Mouse (Mus musculus) ES-Bruce4 (cell line): ENCODE measurements around the gene Snx3. TPM values are rescaled to one million over a fixed set of nuclear protein-coding genes. Genes with fewer than 3 reads are reported as not detected.

Source experiments
- H3K27ac ChIP-seq: 2 replicates; pipeline ENCODE4 v1.5.1; 2012; ENCODE audit warnings: low read length, inconsistent platforms; ENCODE audit not compliant: insufficient read depth
- H3K27me3 ChIP-seq: 2 replicates; pipeline ENCODE4 v1.6.1; 2012; ENCODE audit warnings: mild to moderate bottlenecking, low read length, inconsistent platforms; ENCODE audit not compliant: control insufficient read depth, poor library complexity, insufficient read depth, severe bottlenecking
- H3K36me3 ChIP-seq: 2 replicates; pipeline ENCODE4 v1.6.1; 2012; ENCODE audit warnings: inconsistent platforms, mild to moderate bottlenecking, low read length, moderate library complexity; ENCODE audit not compliant: control insufficient read depth, poor library complexity, insufficient read depth, severe bottlenecking
- H3K4me1 ChIP-seq: one replicate; pipeline ENCODE4 v1.8.1; 2011; ENCODE audit warnings: low read length; ENCODE audit not compliant: control insufficient read depth, insufficient read depth
- H3K4me3 ChIP-seq: 2 replicates; pipeline ENCODE4 v1.5.1; 2011; ENCODE audit warnings: low read depth, mild to moderate bottlenecking, low read length
- H3K9ac ChIP-seq: 2 replicates; pipeline ENCODE4 v1.6.1; 2012; ENCODE audit warnings: low read depth, mild to moderate bottlenecking, inconsistent platforms; ENCODE audit not compliant: poor library complexity, severe bottlenecking
- H3K9me3 ChIP-seq: replicated peaks from 2 replicates; pipeline ENCODE4 v1.6.1; 2012; ENCODE audit warnings: mild to moderate bottlenecking, low read length, inconsistent platforms; ENCODE audit not compliant: control insufficient read depth, poor library complexity, insufficient read depth, severe bottlenecking
- CTCF ChIP-seq: IDR thresholded peaks from one replicate; pipeline ENCODE4 v1.8.1; 2011; ENCODE audit warnings: low read depth, low read length
- EP300 ChIP-seq: IDR thresholded peaks from 2 replicates; pipeline ENCODE4 v1.6.1; 2011; ENCODE audit warnings: low read depth, low read length; ENCODE audit not compliant: insufficient read depth
- POLR2A ChIP-seq: IDR thresholded peaks from one replicate; pipeline ENCODE4 v1.8.1; 2011; ENCODE audit warnings: low read length; ENCODE audit not compliant: insufficient read depth
- polyA plus RNA-seq: library from polyadenylated mRNA; stranded (reverse); fragments of >200 nt; gene quantifications from 2 replicates; pipeline ENCODE4 v1.2.4, GENCODE M21; 2011; ENCODE audit warnings: low read depth; ENCODE audit not compliant: missing spikeins, insufficient read depth, insufficient read length

The Snx3 gene
- polyA plus RNA-seq, 1 experiment, result 190 TPM

DNA sequence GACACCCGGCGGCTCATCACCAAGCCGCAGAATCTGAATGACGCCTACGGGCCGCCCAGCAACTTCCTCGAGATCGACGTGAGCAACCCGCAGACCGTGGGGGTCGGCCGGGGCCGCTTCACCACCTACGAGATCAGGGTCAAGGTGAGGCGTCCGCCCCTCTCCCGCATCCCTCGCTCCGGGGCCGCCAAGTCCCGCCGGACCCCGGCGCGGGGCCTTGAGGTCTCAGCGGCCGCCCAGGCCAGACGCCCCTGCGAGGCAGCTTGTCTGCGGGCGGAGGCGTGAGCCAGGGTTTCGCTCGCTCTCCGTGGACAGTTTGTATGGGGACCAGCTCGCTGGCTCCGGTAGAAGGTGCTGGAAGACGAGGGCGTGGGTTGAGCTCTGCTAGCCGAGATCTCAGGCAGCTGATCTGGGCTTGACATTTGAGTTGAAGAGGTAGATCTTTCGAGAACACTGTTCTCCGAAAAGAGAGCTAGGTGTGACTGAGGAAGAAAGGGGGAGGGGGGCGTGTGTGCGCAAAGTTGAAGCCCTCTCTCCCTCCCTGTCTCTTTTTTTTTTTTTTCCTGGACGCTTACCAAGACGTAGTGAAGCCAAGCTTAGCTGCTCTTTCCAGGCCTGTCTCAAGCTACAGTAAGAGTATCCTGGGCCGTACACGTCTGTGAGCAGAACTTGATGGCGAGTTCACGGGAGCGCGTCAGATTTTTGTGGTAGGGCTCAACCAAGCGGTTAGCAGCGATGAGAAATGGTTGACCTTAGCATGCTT is 700 bp downstream of the Snx3 start:
- Histone ChIP-seq H3K4me3 (peak overlapping the region; percentile 85), H3K27me3 (no peaks in the 10 kb centered on the region), H3K9me3 (no peaks in the 10 kb centered on the region), H3K4me1 (no peaks in the 10 kb centered on the region), H3K27ac (peak overlapping the region; percentile 71), H3K36me3 (peaks cover 5% of the 10 kb centered on the region), H3K9ac (peak overlapping the region; percentile 95)
- TF ChIP-seq CTCF (no peak), POLR2A (no peak), EP300 (no peak)

DNA sequence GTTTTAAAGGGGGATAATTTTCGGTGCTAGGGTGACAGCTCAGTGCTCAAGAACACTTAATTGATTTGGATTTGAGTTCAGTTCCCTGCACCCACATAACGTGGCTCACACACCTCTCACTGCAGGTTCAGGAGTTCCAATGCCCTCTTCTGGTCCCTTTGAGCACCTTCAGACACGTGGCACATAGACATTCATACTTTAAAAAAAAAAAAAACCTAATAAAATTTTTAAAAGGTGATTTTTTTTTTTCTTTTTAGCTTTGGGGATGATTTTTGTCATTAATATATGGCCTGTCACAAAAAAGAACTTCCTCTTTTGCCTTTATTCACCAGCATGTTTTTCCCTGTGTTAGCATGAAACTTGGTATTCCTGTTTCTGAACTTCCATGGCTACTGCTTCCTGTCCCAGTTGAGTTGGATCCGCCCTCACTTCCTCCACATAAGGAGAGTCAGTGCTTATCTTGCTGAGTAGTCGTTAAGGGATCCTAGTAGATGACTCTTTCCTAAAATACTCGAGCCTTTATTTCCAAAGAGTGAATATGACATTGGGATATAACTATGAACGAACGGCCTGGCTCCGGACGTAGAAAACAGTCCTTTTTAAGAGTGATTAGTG is 2.4 kb downstream of the Snx3 start:
- Histone ChIP-seq H3K27ac (no peak overlapping the region), H3K4me1 (no peaks in the 10 kb centered on the region), H3K9ac (peak overlapping the region; percentile 36; the same call in 1 of the 2 replicates), H3K27me3 (no peaks in the 10 kb centered on the region), H3K9me3 (no peaks in the 10 kb centered on the region), H3K36me3 (peaks cover 15% of the 10 kb centered on the region), H3K4me3 (no peak overlapping the region)
- no peak for TF ChIP-seq CTCF

DNA sequence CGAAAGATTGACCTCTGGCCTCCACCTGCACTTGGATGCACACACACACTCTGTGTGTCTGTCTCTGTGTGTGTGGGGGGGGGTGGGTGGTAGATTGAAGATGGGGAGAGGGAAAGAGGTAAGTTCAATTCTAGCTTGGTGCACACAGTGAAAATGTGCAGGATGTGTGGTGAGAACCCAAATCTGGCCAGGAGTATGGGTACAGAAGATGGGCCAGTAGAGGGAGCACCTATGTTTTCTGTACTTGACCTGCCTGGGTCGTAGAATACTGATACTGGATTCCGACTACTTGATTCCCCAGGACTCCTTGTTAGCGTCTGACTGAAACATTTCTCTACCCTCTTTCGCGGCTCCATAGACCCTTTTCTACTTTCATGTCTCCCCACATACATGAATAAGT is 8.3 kb downstream of the Snx3 start:
- Histone ChIP-seq H3K36me3 (peaks cover 19% of the 10 kb centered on the region), H3K4me1 (no peaks in the 10 kb centered on the region), H3K27me3 (no peaks in the 10 kb centered on the region), H3K9ac (no peak overlapping the region), H3K27ac (no peak overlapping the region), H3K4me3 (no peak overlapping the region), H3K9me3 (peaks cover 11% of the 10 kb centered on the region)
- no peak for TF ChIP-seq CTCF
- no peak for TF ChIP-seq POLR2A
- TF ChIP-seq EP300, result no peak

DNA sequence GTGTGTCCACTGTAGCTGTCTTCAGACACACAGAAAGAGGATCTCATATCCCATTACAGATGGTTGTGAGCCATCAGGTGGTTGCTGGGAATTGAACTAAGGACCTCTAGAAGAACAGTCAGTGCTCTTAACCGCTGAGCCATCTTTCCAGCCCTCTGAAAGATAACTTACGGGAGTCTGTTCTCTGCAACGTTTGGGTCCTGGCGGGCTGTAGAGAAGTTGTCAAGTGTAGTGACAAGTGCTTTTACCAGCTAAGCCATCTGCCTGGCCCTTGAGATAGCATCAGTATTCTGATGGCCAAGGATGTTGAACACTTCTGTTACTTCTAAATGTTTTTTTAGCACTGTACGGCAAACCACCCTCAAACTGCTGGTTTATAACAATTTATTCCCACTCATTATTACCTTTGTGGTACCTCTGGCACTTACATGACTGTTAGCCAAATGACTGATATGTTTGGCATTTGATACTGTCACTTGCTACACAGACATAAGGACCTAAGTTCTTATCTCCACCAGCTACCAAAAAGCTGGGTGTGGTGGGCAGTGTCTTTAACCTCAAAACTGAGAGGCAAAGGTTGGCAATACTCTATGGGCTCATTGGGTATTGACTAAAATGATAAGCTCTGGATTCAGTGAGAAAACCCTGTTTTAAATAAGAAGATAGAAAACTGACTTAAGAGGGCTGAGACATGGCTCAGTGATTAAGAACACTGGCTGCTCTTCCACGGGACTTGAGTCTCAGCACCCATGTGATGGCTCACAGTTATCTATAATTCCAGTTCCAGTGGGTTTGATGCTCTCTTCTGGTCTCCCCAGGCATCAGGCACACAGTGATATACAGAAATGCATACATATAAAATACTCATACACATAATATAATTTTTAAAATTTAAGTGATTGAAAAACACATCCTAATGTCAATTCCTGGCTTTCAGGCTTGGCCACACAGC is 9.6 kb downstream of the Snx3 start:
- TF ChIP-seq CTCF, result no peak
- TF ChIP-seq EP300, result no peak
- no peak for TF ChIP-seq POLR2A
- peaks cover 19% of the 10 kb centered on the region for H3K36me3 ChIP-seq
- no peaks in the 10 kb centered on the region for H3K4me1 ChIP-seq
- H3K27ac ChIP-seq, result no peak overlapping the region
- no peak overlapping the region for H3K9ac ChIP-seq
- H3K4me3 ChIP-seq, result no peak overlapping the region
- H3K9me3 ChIP-seq, result peaks cover 14% of the 10 kb centered on the region
- no peaks in the 10 kb centered on the region for H3K27me3 ChIP-seq

DNA sequence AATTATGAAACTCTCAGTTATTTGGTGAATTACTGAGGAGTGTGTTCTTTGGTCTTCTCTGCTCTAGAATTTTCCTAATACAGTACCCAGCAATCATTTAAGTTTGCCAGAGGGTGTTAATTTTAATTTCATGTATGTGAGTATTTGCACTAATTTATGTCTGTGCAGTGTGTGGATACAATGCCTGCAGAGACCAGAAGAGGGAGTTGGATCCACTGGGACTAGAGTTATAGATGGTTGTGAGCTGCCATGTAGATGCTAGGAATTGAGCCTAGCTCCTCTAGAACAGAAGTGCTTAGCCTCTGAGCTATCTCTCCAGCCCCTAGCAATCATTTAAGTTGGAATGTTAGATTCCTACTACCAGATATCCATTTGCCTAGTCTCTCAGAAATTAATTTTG is 12.3 kb downstream of the Snx3 start:
- no peak overlapping the region for H3K4me3 ChIP-seq
- TF ChIP-seq CTCF (no peak), EP300 (no peak), POLR2A (no peak)
- H3K4me1 ChIP-seq, result no peaks in the 10 kb centered on the region
- H3K9ac ChIP-seq, result no peak overlapping the region
- H3K36me3 ChIP-seq, result peaks cover 4% of the 10 kb centered on the region
- H3K9me3 ChIP-seq, result peaks cover 14% of the 10 kb centered on the region
- no peaks in the 10 kb centered on the region for H3K27me3 ChIP-seq
- H3K27ac ChIP-seq, result no peak overlapping the region
